Mouse (Mus musculus) T-helper 17 cell (primary cell): ENCODE results near the gene Samd3.

Experiments
- in situ Hi-C, 2 experiments: fragments of 300-600 bp; cut with MboI, MseI; formaldehyde crosslinking; loops; 1 replicate in 1 of 2; 2 replicates in 1 of 2; pipeline ENCODE4 v1.15.1; 2025; ENCODE audit warnings: high pct_unique_total_duplicates in 2 of 2

Gene Samd3

DNA sequence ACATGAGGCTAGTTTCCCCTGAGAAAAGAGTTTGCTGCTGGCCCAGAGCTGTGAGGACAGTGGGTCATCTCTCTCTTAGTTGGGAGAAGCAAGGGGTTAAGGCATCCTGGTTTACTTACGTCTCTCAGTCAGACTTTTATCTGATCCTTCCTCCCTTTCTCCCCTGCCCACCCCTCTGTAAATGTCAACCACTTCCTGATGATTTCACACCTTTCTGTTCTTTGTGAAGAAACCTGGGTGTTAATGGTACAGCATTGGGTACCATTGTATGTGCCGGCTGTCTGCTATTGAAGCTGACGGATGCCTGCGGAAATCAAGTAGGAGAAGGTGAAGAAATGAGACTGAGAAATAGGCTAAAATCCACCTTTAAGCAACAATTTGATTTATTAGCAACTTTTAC lies at the start of gene Samd3:
Samd3 (plus strand) TSS at position 220 of the 400 bp plus-strand sequence.
- in situ Hi-C loops, result no loop called here

DNA sequence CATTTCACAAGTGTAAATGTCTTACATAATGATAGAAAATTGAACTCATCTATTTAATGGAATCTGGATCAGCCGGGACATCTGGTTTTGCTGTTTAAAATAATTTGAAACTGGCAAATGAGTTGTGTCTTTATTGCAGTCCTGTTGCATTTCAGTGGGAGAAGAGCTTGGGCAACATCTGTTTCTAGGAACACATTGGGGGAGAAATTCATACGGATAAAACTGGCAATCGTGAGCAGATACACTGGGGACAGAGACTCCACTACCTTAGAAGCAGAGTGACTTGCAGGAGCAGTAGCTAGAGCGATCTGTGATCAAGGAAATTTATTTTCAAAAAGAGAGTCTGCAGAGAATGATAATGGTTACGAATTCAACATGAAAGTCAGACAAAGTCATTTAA lies 44.2 kb upstream of the Samd3 start:
- in situ Hi-C loops, result no loop called here

DNA sequence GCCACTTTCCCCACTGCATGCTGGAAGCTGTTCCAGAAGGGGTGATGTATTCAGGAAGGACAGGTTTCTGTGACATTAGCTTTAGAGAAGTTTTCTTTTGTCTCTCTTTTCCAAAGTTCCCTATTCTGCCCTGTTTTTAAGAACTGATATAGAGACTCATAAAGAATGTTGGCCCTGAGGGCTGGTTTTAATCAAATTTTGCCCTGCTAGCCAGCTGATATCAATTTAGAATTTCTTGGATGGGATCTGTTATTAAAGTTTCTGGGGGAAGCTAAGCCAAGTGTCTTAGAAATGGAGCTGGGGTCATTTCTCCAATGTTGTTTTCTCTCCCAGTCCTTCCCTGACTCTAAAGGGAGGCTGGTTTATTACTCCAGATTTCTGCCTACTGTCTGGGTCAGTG lies 38.7 kb upstream of the Samd3 start:
- in situ Hi-C loops, result no loop called here

DNA sequence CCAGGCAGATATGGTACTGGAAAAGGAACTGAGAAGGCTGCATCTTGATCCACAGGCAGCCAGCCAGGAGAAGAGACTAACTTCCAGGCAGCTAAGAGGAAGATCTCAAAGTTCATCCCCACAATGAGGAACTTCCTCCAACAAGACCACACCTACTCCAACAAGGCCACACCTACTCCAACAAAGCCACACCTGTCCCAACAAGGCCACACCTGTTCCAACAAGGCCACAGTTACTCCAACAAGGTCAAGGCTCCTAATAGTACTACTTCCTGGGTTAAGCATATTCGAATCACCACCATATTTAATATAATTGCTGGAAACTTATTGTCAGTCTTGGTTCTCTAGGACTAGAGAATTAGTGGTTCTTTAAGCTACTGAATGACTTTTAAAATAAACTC lies 34.6 kb upstream of the Samd3 start:
- in situ Hi-C loops, result no loop called here

DNA sequence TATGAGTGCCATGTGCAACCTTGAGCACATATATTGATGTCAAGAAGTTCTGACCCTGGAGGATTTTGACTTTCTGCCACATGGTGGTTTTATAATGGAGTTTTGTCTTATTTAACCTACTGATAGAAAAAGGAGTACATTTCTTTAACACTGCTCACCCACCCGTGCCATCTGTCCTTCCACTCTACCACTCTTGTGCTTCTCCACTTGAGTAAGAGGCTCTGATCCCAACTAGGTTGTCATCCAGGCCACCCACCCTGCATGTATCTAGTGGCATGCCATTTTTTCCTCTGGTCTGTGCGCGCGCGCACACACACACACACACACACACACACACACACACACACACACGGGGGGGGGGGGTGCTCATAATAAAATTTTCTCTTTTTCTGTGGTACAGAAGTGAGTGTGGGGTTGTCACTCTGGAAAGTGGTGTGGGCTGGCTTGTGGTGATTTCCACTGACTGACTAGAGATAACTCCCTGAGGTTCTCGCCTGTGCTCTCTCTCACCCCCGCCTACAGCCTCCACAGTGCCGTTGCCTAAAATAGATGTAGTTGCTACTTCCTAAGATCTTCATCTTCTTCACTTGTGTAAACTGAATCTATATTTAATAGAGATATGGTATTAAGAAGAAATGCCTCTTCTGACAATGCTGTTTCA lies 26.7 kb upstream of the Samd3 start:
- in situ Hi-C loops, result no loop called here

DNA sequence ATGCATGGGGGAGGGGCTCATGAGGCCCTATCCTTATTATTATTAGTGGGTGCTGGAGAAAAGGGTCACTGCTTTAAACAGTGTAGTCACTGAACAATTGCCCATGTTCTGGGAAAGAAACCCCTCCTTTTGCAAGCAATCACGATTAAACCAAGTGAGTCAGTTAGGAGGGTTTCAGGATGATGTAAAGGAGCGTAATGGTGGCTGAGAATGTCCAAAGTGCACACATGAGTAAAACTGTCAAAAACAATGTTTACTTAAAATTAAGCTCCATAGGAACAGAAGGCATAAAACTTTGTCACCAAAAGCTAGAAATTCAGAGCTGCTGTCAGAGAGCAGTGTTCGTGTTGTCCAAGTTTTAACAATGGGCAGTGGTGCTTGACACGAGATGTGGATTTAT lies 8.8 kb upstream of the Samd3 start:
- in situ Hi-C loops, result no loop called here

DNA sequence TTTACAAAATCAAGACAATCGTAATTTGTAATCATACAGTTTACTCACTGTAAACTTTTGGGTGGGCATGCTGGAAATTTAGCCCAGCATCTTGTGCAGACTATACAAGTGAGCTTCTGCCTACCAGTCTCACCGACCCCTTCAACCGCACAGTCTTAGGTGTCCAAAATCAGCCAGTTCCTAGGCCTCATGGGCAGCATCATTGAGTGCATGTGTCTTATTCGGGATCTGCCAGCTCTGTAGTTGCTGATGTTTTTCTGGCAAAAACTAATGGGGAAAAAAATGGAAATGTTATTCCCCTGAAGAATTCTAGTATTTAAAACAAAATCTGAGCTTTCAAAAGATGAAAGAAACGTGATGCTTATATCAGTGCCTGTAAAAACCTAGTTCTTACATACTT lies 3.3 kb upstream of the Samd3 start:
- in situ Hi-C loops, result no loop called here

DNA sequence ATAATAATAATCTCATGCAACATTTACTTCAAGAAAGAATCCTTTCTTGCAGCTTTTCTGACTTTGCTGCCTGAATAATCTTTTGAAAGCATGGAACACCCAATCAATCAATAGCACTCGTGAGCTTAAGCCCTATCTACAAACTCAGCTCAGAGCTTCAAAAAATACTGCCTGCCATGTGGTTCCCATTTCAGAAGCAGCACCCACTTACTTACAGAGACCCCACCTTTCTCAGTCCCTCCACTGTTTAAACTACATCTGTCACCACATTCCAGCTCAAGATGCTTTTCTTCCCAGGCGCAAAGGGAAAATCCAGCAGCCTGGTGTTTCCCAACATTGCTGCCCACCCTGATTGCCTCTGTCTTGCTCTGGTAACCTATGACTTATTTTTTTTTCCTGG lies 2.8 kb upstream of the Samd3 start:
- in situ Hi-C loops, result no loop called here

DNA sequence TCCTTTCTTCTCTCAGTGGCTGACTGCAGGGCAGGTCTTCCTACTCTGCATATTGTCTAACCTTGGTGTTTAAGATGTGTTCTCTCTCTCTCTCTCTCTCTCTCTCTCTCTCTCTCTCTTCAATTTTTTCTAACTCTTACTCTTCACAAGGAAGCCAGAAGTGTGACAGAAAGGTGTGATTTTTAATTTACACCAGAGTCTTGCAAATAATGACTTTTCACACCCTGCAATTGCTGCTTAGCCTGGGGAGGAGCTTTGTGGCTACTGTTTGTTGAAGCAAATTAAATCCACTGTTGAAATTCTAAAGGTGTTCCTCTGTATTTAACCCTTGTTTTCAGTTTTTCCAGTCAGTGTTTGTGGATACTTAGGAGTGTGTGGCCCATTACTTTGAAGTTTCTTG lies 1.3 kb upstream of the Samd3 start:
- in situ Hi-C loops, result no loop called here

DNA sequence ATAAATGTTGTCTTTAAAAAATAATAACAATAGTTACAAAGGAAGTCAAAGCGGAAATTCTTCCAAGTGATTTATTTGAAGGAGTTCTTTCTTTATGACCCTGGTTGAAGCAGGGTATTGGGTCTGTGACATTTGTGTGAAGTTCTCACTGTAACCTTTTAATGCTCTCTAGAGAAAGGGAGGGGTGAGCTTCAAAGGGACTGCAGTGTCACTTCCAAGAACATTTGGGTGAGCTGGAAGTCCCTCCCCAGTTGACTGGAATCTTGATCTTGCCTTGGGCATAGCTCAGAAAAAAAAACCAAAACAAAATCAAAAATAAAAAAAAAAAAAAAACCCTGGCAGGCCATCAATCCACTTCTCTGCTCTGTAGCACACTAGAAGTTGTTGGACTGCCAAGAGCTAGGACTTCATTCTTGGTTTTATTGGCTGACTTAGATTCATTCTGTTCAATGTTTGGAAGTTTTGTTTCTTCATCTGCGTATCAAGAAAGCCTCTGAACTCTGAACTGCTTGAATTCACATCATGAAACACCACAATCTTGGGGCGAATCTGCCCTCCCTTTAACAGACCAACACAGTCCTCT lies 2.7 kb downstream of the Samd3 start:
- in situ Hi-C loops, result loop anchor here in 1 of 2 experiments (10.0 kb wide), 1 partner anchor 947 kb away; no protein-coding TSS in a partner anchor

DNA sequence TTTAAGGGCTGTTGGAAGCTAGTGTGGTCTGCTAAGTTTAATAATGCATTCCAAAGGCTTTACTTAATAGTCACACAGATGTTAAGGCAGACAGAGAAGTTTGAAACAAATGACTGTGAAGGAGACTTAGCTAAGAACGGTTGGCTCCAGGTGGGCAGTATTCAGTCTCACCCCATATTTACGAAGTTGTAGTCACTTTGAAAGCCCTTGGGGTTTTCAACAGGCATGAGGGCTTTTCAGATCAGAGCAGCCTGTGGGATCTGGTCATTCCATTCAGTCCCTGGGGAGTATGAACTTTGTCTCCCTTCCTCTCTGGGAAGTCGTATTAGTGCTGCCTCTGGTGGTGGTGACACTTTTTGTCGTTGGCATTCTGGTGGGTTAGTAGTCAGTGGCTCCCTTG lies 9.1 kb downstream of the Samd3 start:
- in situ Hi-C loops, result loop anchor here in 1 of 2 experiments (10.0 kb wide), 1 partner anchor 954 kb away; no protein-coding TSS in a partner anchor

DNA sequence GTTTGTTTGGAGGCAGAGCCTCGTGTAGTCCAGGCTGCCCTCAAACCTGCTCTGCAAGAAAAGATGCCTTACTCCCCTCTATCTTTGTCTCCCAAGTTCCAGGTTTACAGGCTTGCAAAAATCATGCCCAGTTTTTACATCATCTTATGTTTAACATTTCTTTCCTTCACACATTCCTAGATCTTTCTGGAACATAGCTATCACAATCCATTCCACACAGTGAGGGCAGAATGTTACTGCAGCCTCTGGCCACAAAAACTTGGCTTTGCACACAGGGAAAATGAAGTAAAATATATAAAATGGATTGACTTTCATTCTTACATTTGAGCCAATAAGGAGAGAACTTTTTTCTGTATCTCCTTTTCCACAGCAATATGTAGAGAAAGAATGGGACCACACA lies 9.6 kb downstream of the Samd3 start:
- in situ Hi-C loops, result loop anchor here in 1 of 2 experiments (10.0 kb wide), 1 partner anchor 954 kb away; no protein-coding TSS in a partner anchor

DNA sequence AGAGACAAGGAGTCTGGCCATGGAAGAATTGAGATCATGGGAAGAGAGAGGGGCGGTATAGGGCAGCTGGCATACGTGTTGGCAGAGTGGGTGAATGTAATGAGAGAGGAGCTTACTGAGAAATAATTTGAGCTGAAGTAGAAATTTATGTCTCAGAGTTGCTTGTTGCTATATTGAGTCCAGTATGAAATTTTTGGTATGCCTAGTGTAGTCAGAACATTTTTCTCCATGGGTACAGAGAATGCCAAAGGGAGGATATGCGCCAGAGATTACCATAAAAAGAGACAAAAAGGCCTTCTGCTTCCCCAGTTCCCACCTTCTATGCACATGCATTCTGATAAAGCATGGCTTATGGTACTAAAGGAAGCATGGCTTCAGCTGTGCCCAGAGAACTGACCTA lies 13.7 kb downstream of the Samd3 start:
- in situ Hi-C loops, result no loop called here

DNA sequence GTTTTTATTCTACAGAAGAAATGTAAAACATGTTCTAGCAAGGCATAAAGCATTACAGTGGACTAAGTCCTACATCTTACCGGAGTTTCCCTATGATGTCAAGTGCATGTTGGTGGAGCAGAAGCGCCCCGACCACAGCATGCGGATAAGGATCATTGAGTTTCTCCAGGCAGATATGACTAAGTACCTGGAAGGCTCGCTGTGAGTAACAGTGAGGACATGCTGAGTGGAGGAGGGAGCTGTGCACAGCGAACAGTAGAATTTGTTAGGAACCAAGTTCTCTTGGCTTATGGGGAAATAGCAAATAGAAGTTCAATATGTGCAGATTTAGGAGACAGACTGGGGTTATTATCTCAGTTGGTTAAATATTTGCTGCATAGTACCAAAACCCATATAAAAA lies 15.0 kb downstream of the Samd3 start:
- in situ Hi-C loops, result no loop called here

DNA sequence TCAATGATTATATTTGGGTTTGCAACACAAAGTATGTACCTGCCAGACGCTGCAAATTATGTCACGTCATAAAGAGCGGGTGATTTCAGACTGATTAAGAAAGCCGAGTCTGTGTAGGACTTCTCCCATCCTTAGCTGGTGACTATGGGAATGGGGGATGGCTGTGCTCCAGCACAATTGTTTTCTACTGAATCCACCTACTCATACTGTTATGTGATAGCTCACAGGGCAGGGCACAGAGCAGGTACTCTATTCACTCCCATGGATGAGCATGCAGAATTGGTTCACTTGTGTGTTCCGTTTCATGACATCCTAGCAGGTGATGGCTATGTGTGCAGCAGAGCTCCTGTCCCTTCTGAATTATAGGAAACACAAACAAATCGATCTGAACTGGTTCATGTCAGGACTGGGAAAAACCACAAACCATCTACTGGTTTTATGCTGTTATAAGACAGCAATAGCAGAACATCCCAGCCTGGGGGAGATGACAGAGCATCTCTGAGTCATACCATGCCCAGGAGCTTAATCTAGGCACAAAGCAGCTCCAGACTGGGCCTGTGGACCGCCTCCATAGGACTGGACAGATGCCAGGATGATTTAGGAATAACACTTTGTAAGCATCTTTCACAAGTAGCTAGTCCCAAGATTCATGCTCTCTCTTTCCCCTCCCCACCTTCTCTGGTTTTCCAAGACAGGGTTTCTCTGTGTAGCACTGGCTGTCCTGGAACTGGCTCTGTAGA lies 20.1 kb downstream of the Samd3 start:
- in situ Hi-C loops, result no loop called here

DNA sequence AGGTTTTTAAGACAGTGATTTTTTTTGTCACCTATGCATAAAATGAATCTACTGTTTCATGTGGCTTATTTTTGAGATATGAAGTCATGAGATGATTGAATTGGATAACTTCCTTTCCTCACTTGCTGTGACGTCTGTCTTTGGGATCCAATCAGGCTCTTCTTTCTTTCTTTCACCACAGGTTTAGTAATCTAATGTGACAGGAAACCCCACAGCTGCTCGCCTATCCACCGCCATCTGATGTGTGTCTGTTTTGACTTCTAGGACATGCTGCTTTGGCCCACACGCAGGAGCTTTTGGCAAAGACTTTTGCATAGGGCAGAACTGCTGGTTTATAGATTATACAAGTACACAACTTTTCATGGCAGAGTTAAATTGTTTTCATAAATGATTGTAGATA lies 30.4 kb downstream of the Samd3 start:
- in situ Hi-C loops, result no loop called here

DNA sequence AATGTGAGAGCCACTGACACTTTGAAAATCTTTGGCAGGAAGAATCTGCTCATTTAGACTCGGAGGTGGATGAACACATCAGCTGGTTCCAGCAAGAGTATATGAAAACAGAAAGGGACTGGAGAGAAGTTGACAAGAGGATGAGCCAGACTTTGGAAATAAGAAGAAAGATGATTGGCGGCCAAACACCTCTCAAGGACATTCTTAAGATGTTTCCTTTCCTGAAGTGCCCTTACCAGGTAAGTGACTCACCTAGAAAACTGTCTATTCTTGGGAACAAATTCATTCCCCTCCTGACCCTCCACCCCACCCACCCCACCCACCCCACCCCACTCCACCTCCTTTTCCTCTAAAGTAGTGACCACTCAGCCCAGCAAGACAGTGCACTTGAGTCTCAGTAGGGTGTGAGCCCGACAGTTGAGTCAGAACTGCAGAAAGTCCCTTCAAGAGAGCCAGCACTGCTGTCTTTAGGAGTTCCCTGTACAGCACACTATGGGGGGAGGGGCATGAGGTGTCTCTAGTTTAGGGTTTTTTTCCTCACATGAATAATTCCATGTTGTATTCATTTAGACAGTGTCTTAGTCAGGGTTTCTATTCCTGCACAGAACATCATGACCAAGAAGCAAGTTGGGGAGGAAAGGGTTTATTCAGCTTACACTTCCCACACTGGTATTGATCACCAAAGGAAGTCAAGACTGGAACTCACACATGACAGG lies 34.4 kb downstream of the Samd3 start:
- in situ Hi-C loops, result no loop called here

DNA sequence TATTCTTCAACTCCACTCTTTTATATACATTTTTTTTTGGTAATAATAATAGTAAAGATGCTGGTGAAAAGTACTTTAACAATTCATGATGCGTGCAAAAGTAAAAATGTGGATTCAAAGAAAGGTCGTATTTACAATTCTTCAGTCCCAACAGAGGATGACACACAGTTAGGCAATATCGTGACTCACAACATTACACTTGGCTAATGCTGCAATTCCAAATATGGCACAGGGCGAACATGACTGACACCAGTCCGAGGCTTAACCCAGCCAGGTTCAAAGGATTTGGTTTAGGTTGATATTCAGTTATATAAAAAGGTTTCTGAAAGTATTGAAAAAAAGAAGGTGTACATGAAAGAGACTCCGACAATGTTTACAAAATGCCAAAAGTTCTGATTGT lies 45.9 kb downstream of the Samd3 start:
- in situ Hi-C loops, result no loop called here

DNA sequence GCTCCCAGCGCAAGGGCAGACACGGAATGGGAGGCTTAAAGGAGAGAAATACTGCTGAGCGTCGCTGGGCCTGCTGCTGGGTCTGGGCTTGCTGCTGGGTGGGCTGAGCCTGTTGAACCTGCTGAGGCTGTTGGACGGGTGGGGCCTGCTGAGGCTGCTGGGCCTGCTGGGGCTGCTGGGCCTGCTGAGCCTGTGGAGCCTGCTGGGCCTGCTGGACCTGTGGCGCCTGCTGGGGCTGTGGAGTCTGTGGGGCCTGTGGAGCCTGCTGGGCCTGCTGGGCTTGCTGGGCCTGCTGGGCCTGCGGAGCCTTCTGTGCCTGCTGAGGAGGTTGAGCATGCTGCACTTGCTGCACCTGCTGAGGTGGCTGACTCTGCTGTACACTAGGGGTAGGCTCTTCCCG lies 50.5 kb downstream of the Samd3 start:
- in situ Hi-C loops, result no loop called here

DNA sequence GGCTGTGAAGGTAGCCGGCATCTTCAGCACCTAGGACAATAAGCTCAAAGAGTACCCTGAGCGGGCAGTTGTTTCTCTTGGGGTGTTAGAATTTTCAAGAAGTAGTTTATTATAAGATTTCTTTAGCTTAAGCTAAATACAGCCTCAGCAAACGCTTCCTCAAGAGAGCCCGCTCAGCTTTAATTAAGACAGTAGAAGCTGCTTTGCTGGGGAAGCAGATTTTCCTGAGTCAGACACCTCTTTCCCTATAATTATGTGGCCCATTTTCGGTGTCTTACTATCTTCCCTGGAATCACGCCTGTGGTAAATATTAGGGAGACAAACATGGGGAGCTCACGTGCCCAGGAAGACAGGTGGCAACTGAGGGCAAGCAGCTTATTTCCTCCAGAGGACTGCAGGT lies 57.6 kb downstream of the Samd3 start:
- in situ Hi-C loops, result no loop called here

DNA sequence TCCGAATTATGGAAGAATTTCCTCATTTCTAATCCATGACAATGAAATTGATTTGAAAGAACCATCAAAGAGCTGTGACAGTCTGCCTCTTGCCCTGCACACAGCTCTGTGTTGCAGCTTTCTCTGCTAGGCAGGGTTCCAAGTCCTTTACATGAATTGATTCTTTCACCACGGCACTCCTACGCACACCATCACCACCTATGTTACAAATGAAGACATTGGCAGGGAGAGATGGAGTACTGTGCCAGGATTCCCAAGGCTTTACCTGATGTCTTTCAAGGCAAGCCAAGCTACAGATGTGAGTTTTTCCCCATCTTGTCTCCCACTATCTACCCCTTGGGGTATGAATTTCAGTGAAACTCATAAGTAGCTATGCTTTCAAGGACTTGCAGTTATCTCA lies 67.7 kb downstream of the Samd3 start:
- in situ Hi-C loops, result no loop called here

DNA sequence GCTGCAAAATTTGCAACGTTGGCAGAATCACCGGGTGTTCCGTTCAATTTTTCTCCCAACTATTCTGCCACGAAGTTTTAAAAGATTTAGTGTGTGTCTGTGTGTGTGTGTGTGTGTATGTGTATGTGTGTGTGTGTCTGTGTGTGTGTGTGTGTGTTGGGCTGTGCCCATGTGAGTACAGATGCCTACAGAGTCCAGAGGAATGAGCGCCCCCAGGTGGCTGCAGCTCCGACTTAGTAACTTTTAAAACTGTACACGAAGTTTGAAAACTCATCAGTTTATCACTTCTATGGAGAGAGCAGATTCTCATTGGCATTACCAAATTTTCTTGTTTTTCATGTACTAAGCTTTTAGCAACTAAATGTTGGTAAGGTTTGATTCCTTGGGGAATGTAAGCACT lies 68.1 kb downstream of the Samd3 start:
- in situ Hi-C loops, result no loop called here
